Mouse (Mus musculus) forebrain, embryonic 12.5 days (tissue): ENCODE data around the gene Hps5. TPM values are rescaled to one million over a fixed set of nuclear protein-coding genes. Genes with fewer than 3 reads are reported as not detected.
A peak's percentile ranks its signal among the peaks of the same experiment; 100 is the strongest.

Experiments used
- ATAC-seq: fragments of 200-750 bp; cut with Nextera tagmentation; 2 replicates; pipeline ENCODE4 v1.8.0; 2017; ENCODE audit warnings: moderate TSS enrichment; ENCODE audit not compliant: low FRiP score
- H3K27ac ChIP-seq: fragments of 300-500 bp; sonication (generic); 2 replicates; pipeline ENCODE4 v1.5.1; 2016; ENCODE audit warnings: mild to moderate bottlenecking
- H3K27me3 ChIP-seq: fragments of 300-500 bp; sonication (generic); 2 replicates; pipeline ENCODE4 v1.6.1; 2016; ENCODE audit warnings: mild to moderate bottlenecking
- H3K36me3 ChIP-seq: fragments of 300-500 bp; sonication (generic); replicated peaks from 2 replicates; pipeline ENCODE4 v1.6.1; 2016; ENCODE audit warnings: mild to moderate bottlenecking
- H3K4me1 ChIP-seq: fragments of 300-500 bp; sonication (generic); 2 replicates; pipeline ENCODE4 v1.6.1; 2016
- H3K4me2 ChIP-seq: fragments of 300-500 bp; sonication (generic); 2 replicates; pipeline ENCODE4 v1.6.1; 2016; ENCODE audit warnings: mild to moderate bottlenecking, moderate library complexity
- H3K4me3 ChIP-seq: fragments of 300-500 bp; sonication (generic); replicated peaks from 2 replicates; pipeline ENCODE4 v1.5.1; 2016; ENCODE audit warnings: mild to moderate bottlenecking
- H3K9ac ChIP-seq: fragments of 300-500 bp; sonication (generic); 2 replicates; pipeline ENCODE4 v1.6.1; 2016; ENCODE audit warnings: mild to moderate bottlenecking
- H3K9me3 ChIP-seq: fragments of 300-500 bp; sonication (generic); 2 replicates; pipeline ENCODE4 v1.6.1; 2016
- WGBS: fragments of 180-500 bp; shearing (Covaris S2); methylation state at CpG from one replicate; pipeline ENCODE4 v1.1.7; 2016; 5-methylcytosine and 5-hydroxymethylcytosine counted together
- polyA plus RNA-seq: library from polyadenylated mRNA; unstranded; fragments of >200 nt; fragmentation: Nextera tagmentation; extraction: Ambion mirVana; gene quantifications from 2 replicates; pipeline ENCODE4 v1.2.1, GENCODE M21; 2016

Hps5 gene
- polyA plus RNA-seq, 1 experiment from 2014 or later = 25.3 TPM

DNA sequence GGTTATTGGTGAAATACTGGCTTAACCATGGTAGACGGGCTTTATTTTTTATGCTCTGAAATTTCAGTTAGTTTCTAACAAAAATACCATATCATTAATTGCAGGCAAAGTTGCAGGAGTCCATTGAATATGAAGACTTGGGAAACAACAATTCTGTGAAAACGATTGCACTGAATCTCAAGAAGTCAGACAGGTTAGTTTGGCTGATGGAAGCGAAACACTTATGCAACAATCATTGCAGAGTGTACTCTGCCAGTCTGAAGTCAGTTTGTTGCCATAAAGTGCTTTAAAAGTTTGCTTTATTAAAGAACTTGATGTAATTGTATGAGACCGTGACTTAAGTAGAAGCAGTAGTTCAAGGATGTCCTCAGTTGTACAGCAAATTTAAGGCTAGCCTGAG lies 18.1 kb upstream of the Hps5 start:
- Histone ChIP-seq H3K27me3 (no peaks in the 10 kb centered on the region), H3K9me3 (no peaks in the 10 kb centered on the region), H3K27ac (no peak overlapping the region), H3K4me1 (no peaks in the 10 kb centered on the region), H3K9ac (no peak overlapping the region), H3K4me3 (no peak overlapping the region), H3K4me2 (no peak overlapping the region), H3K36me3 (peaks cover 82% of the 10 kb centered on the region)
- ATAC-seq = no peak
- 92% methylated on average over 4 of the region's 4 CpGs for WGBS

DNA sequence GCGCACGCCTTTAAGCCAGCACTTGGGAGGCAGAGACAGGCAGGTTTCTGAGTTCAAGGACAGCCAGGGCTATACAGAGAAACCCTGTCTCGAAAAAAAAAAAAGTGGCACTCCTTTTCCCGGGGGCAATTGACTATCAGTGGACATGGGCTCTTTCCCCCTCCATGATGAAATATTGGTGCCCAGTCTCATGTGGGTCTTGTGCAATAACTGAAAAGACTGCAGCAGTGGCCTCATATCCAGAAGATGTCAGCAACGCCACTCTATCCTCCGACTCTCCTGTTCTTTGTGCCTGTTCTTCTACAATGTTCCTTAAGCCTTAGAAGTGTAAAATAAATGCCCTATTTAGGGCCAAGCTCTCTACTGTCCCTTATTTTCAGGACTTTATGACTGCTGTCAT lies 14.5 kb upstream of the Hps5 start:
- no peaks in the 10 kb centered on the region for H3K27me3 ChIP-seq
- WGBS = 95% methylated on average over 6 of the region's 6 CpGs
- H3K27ac ChIP-seq = no peak overlapping the region
- no peaks in the 10 kb centered on the region for H3K4me1 ChIP-seq
- H3K9me3 ChIP-seq = no peaks in the 10 kb centered on the region
- H3K36me3 ChIP-seq = peaks cover 72% of the 10 kb centered on the region
- H3K9ac ChIP-seq = no peak overlapping the region
- no peak for ATAC-seq
- H3K4me3 ChIP-seq = no peak overlapping the region
- no peak overlapping the region for H3K4me2 ChIP-seq

DNA sequence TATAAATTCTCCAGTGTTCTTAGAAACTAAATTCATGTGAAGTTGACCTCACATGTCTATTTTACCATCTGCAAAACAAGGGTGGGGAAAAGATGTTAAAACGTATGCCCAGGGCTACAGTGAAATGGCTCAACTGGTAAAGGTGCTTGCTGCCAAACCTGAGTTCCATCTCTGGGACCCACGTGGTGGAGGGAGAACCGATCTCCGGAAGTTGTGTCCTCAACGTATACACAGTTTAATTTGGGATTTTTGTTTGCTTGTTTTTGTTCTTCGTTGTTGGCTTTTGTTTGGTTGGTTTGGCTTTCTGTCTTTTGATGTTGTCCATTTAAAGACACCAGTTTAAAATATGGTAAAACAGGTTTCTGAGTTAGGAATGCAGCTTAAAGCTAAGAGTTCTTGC lies 915 bp upstream of the Hps5 start:
- 66% methylated on average over 6 of the region's 6 CpGs for WGBS
- Histone ChIP-seq H3K4me1 (peaks cover 28% of the 10 kb centered on the region), H3K9ac (peak overlapping the region; percentile 95), H3K36me3 (peaks cover 18% of the 10 kb centered on the region), H3K4me3 (peak overlapping the region; percentile 97), H3K9me3 (no peaks in the 10 kb centered on the region), H3K4me2 (peak overlapping the region; percentile 92), H3K27me3 (no peaks in the 10 kb centered on the region), H3K27ac (no peak overlapping the region)
- no peak for ATAC-seq

DNA sequence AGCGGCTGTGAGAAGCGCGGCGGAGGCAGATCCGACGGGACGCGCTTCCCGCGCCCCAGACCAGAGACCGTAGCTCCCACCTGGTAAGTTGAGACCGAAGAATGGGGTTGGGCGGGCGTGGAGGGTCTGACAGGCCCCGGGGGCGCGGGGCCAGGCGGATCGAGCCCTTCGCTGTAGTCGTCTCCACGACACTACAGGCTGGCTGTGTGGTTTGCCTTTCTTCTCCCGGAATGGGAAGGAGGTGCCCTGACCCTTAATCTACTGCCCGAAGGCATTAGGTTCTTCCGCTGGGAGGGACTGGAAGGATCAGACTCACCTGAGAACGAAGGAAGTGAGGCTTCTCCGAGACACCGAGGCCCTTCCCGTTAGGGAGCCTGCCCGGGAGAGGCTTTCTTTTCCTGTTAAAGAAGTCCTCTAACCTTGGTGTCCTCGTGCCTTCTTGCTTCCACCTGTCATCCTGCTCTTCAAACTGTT lies 379 bp upstream of the Hps5 start:
- under 1% methylated on average over 31 of the region's 31 CpGs for WGBS
- H3K27ac ChIP-seq = peak overlapping the region; percentile 79
- peaks cover 28% of the 10 kb centered on the region for H3K4me1 ChIP-seq
- H3K4me2 ChIP-seq = peak overlapping the region; percentile 92
- ATAC-seq = no peak
- no peaks in the 10 kb centered on the region for H3K9me3 ChIP-seq
- peak overlapping the region; percentile 95 for H3K9ac ChIP-seq
- H3K27me3 ChIP-seq = no peaks in the 10 kb centered on the region
- H3K4me3 ChIP-seq = peak overlapping the region; percentile 97
- H3K36me3 ChIP-seq = peaks cover 14% of the 10 kb centered on the region

DNA sequence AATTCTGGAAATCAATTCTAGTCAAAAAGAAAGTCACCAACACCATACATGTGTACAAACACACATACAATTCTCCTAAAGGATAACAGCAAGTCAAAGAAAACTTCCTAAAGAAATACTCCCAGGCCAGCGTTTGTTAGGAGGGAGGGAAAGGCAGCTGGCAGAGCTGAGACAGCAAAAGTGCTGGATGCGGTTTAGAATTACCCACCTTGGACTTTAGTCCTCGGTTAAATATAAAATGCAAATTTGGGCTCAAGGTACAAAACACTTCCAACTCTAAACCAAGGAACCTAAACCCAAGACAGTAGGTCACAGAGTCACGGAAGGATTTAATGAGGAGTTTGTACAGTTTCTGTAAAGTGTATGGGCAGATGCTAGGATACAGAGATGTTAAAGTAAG lies 2.0 kb downstream of the Hps5 start:
- no peaks in the 10 kb centered on the region for H3K27me3 ChIP-seq
- ATAC-seq = no peak

DNA sequence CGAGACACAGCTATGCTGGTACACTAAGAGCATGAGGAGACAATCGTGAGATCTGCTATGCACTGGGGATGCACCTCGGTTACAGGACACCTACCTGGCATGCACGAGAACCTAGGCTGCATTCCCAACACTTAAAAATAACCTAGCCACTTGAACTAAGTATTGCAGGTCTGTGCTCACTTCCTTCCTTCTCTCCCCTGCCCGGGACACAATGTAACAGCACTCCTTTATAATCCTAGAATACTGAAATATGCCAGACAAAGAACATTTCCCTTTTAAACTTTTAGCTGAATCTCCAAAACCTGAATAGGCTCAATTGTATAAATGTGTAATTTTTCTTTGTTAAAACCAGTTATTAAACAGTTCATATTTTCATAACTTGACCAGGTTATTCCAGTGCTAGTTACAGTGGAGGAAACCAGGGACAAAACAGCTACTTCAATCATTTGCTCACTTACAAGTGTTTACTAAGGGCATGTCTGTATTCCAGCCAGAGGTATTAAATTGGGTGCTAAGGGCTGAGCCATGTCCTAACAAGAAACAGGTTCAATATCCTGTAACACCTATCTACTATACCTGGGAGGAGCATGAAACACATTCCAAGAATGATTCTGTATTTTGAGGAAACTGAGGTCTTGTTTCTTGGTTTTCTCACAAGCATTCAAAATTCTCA lies 6.6 kb downstream of the Hps5 start:
- no peaks in the 10 kb centered on the region for H3K9me3 ChIP-seq
- peaks cover 39% of the 10 kb centered on the region for H3K36me3 ChIP-seq
- H3K4me2 ChIP-seq = no peak overlapping the region
- H3K4me1 ChIP-seq = peaks cover 6% of the 10 kb centered on the region
- H3K9ac ChIP-seq = no peak overlapping the region
- no peaks in the 10 kb centered on the region for H3K27me3 ChIP-seq
- H3K4me3 ChIP-seq = no peak overlapping the region
- H3K27ac ChIP-seq = no peak overlapping the region
- no peak for ATAC-seq
- 90% methylated on average over 5 of the region's 5 CpGs for WGBS

More for the DNA sequence above, 2.0 kb downstream of the Hps5 start:
- Histone ChIP-seq H3K4me3 (no peak overlapping the region), H3K4me2 (no peak overlapping the region), H3K27ac (no peak overlapping the region), H3K36me3 (peaks cover 7% of the 10 kb centered on the region), H3K9me3 (no peaks in the 10 kb centered on the region), H3K4me1 (peaks cover 28% of the 10 kb centered on the region), H3K9ac (no peak overlapping the region)
- WGBS = 89% methylated on average over 4 of the region's 4 CpGs

DNA sequence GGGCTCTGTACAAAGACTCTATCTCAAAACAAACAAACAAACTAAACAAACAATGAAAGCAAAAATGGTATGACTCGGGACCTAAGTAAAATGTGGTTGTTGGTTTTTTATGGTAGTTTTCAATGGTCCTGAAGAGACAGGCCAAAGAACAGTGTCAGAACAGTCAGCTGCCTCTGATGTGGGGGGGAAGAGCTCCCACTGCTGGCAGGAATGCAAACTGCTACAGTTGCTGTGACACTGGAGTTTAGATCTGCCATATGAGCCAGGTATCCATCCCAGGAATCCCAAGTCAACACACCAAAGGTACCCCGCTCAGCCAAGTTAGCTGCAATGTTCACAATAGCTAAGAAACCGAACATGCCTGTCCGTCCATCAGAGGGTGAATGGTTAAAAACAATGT lies 25.2 kb downstream of the Hps5 start:
- no peak overlapping the region for H3K9ac ChIP-seq
- H3K4me1 ChIP-seq = no peaks in the 10 kb centered on the region
- ATAC-seq = no peak
- no peak overlapping the region for H3K4me2 ChIP-seq
- peaks cover 75% of the 10 kb centered on the region for H3K36me3 ChIP-seq
- WGBS = 69% methylated on average over 4 of the region's 4 CpGs
- no peaks in the 10 kb centered on the region for H3K27me3 ChIP-seq
- no peak overlapping the region for H3K27ac ChIP-seq
- H3K4me3 ChIP-seq = no peak overlapping the region
- no peaks in the 10 kb centered on the region for H3K9me3 ChIP-seq

DNA sequence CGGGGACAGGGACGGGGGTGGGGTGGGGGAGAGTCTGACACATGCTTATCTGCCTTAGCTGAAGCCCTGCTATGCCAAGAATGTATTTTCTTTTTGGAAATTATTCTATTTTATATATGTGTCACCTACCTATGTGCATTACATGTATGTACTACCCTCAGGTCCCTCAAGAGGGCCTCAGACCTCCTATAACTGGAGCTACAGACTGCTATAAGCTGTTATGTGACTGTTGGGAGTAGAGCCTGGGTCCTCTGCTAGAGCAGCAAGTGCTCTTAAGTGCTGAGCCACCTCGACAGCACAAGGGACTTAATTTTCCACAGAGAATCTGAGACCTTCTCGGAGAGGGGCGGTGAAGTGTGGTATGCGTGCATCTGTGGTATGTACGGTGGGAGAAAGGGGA lies 27.4 kb downstream of the Hps5 start:
- no peak overlapping the region for H3K27ac ChIP-seq
- no peak overlapping the region for H3K9ac ChIP-seq
- H3K4me1 ChIP-seq = no peaks in the 10 kb centered on the region
- H3K4me3 ChIP-seq = no peak overlapping the region
- peaks cover 70% of the 10 kb centered on the region for H3K36me3 ChIP-seq
- H3K9me3 ChIP-seq = no peaks in the 10 kb centered on the region
- H3K27me3 ChIP-seq = no peaks in the 10 kb centered on the region
- ATAC-seq = no peak
- H3K4me2 ChIP-seq = no peak overlapping the region
- WGBS = 93% methylated on average over 7 of the region's 7 CpGs

DNA sequence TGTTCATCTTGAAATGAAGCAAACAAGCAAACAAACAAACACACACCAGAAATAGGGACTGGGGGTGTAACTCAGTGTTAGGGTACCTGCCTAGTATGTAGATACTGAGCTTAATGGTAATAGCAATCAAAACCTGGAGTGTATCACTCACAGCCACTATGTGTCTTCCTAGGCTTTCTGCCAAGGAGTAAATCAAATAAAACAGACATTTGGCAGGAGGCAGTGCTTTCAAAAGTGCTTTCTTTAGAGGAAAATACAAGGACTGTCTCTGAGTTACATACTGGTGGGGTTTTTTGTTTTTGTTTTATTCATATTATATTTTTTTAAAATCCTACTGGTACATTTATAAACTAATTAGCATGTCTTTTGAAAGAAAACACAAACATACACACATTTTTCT lies 28.5 kb downstream of the Hps5 start:
- ATAC-seq = no peak
- Histone ChIP-seq H3K36me3 (peaks cover 73% of the 10 kb centered on the region), H3K4me1 (no peaks in the 10 kb centered on the region), H3K9me3 (no peaks in the 10 kb centered on the region), H3K27ac (no peak overlapping the region), H3K27me3 (no peaks in the 10 kb centered on the region), H3K9ac (no peak overlapping the region), H3K4me3 (no peak overlapping the region), H3K4me2 (no peak overlapping the region)

DNA sequence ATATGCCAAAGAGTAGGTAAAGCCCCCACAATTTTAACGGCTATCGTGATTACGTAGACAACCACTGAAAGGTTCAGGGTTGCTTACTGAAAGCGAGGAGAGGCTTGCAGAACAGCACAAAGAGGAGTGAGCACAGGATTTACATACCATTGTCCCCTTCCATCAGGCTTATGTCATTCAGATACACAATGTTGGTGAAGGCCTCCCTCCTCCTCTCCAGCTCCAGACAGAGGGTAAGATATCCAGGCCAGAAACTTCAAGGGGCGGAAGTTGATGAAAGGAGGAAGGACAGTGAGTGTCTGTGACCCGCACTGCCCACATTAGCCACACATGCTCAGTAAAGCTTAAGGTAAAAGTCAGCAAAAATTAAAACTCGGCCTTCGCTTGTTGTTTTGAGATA lies 31.2 kb downstream of the Hps5 start:
- no peaks in the 10 kb centered on the region for H3K4me1 ChIP-seq
- no peak overlapping the region for H3K4me2 ChIP-seq
- no peak overlapping the region for H3K4me3 ChIP-seq
- H3K9me3 ChIP-seq = no peaks in the 10 kb centered on the region
- no peak for ATAC-seq
- no peaks in the 10 kb centered on the region for H3K27me3 ChIP-seq
- H3K27ac ChIP-seq = no peak overlapping the region
- peaks cover 80% of the 10 kb centered on the region for H3K36me3 ChIP-seq
- H3K9ac ChIP-seq = no peak overlapping the region
- 67% methylated on average over 8 of the region's 8 CpGs for WGBS

DNA sequence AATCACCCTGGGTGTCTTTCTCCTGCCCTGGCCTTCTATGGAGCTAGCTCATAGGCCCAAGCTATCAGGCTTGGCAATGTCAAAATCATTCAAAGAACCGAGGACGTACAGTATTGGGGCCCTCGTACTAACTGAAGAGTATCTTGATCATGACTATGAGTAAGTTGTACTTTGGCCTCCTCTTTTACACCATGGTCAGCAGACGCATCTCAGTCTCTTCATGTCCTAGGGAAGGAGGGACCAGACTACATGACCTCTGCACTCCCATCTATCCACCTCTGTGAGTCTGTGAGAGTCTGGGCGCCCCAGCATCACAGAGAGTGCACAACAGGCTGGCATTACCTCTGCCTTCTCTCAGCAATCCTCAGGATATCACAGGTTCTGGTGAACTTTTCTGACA lies 33.3 kb downstream of the Hps5 start:
- Histone ChIP-seq H3K4me2 (no peak overlapping the region), H3K27ac (no peak overlapping the region), H3K4me3 (no peak overlapping the region), H3K9ac (no peak overlapping the region), H3K4me1 (no peaks in the 10 kb centered on the region), H3K36me3 (peaks cover 69% of the 10 kb centered on the region), H3K27me3 (no peaks in the 10 kb centered on the region), H3K9me3 (no peaks in the 10 kb centered on the region)
- no peak for ATAC-seq
- WGBS = 95% methylated on average over 5 of the region's 5 CpGs

DNA sequence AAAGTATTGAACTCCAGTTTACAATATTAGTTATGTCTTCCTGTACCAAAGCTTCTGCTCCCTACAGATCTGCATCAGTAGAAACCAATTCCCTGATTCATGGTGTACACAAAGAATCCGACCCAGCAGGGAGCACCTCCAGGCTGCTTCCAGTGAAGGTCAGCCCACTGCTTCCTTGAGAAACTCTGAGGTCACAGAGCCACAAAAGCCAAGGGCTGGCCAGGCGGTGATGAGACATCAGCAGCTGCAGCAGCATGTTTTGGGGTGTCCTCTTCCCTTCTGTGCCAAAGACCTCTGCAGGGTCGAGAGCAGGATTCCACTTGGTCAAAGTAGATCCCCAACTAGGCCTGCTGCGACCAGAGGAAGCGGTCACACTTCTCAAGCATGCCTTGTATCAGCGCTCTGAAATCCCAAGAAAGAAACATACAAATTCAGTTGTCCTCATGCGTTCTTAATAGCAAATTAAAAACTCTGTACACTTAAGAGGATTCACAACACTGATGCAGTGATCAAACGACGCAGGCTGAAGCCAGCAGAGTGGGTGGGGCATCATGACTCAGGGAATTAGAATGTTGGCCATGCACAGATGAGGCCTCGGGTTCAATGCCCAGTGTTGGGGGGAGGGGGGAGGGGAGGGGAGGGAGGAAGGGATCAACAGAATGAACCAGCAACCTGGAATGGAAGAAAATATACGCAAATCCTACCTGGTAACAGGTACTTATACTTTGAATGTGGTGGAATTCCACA lies 34.6 kb downstream of the Hps5 start:
- Histone ChIP-seq H3K9me3 (no peaks in the 10 kb centered on the region), H3K36me3 (peaks cover 60% of the 10 kb centered on the region), H3K4me3 (no peak overlapping the region), H3K27me3 (no peaks in the 10 kb centered on the region), H3K4me1 (no peaks in the 10 kb centered on the region), H3K27ac (no peak overlapping the region), H3K9ac (no peak overlapping the region), H3K4me2 (no peak overlapping the region)
- 70% methylated on average over 11 of the region's 11 CpGs for WGBS
- no peak for ATAC-seq

DNA sequence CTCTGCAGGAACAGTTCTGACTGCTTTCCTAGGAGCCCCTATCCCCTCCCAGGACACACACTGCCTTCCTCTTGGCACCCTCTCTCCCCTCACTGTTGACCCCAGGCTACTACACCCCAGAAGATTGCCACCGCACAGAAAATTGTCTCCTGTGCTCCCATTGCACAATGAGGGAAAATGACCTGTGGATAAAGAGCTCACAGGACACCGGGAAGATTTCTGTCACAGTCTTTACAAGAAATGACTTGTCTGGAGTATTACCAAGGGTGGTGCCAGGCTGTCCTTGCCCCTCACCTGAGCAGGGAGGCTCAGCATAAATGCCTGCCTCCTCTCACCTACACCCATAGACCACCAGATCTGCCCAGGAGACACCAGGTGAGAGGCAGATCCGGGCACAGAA lies 44.4 kb downstream of the Hps5 start, which contains the start of gene Saa2:
TSS of gene Saa2 (plus strand) at position 301 of the 400 bp plus-strand sequence.
- no peak for ATAC-seq
- Histone ChIP-seq H3K9me3 (no peaks in the 10 kb centered on the region), H3K4me2 (no peak within 1 kb of the TSS), H3K9ac (no peak within 1 kb of the TSS), H3K36me3 (no peaks in the 10 kb centered on the region), H3K4me1 (0 out of 2 replicates have a peak, but pooled peaks cover 5% of the 10 kb centered on the region), H3K27ac (no peak within 1 kb of the TSS), H3K27me3 (no peaks in the 10 kb centered on the region), H3K4me3 (no peak within 1 kb of the TSS)
- 80% methylated on average over 3 of the region's 3 CpGs for WGBS
